Mouse (Mus musculus) lung, adult 2 months (tissue): ENCODE measurements around the gene Slc5a4b.

ENCODE experiments used
- CTCF ChIP-seq: fragments of 200-500 bp; IDR thresholded peaks from 2 replicates; pipeline ENCODE4 v1.5.1; 2011; ENCODE audit warnings: mild to moderate bottlenecking, low read length, control low read depth; ENCODE audit not compliant: insufficient read depth
- POLR2A ChIP-seq: fragments of 200-500 bp; IDR thresholded peaks from 2 replicates; pipeline ENCODE4 v1.6.1; 2011; ENCODE audit warnings: low read depth, mild to moderate bottlenecking, control low read depth, low read length, borderline replicate concordance; ENCODE audit errors: extremely low read depth

DNA sequence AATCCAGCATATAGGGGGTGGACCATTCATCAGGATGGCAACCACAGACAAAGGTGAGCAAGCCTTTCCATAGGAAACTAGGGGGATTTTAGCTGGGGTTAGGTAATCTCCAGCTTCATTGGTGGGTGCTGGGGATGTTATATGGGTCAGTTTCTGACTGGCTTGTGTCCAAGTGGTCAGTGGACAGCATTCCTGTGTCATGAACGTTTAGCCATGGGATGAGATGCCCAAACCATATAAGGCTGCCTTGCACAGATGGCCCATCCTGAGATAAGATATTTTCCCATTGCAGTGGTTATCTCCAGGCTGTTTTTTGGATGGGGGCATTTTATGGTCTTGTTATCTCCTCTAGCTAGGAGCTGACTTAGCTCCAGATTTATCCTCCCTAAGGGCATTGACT, 64.0 kb downstream of the Slc5a4b start:
- no peak for TF ChIP-seq POLR2A
- TF ChIP-seq CTCF, result no peak
